Mouse (Mus musculus): ENCODE measurements at regions not wholly inside any gene's neighbourhood (a gene's known extent, or its start where the extent isn't known, plus 50 kb on each side); places are given as distances from the start of the nearest gene placed in this dataset.

GRCm38 (mm10) chr12:51016081-51016480 is 331.8 kb upstream of the G2e3 start:
- TF ChIP-seq CTCF (IDR thresholded peaks at IDR 0.05; ENCODE audit: control insufficient read depth, insufficient read depth, insufficient replicate concordance, low read depth, low read length) (no peak), POLR2A (IDR thresholded peaks at IDR 0.05; ENCODE audit: control insufficient read depth, low read depth, low read length) (no peak)
